Mouse (Mus musculus) retina, postnatal 7 days (tissue): ENCODE measurements around the gene Prkaca.

Experiments used
- DNase-seq: peaks from one replicate; pipeline ENCODE4 v3.0.0-alpha.2; 2012; ENCODE audit warnings: low read depth, low spot score

The Prkaca gene

GRCm38 (mm10) chr8:83972150-83973120, at the start of gene Prkaca:
Gene Prkaca, plus strand, starts transcription at chr8:83972993.
- peak; percentile 96 for DNase-seq

DNA sequence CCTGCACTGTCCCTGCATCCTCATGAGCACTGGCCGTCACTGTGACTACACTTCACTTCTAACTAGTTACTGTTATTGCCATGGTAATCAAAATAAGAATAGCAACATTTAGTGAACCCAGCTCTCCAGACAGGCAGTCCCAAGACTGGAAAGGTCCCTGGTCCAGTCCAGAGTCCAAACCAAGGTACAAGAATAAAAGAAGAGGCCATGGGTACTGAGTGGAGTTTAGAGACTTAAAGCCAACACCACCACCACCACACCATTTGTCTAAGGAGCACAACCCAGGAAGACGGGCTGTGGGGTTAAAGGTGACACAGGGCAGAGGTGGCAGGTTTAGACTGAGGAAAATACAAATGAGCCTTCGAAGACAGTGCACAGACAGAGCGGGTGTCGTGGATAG, 48.2 kb upstream of the Prkaca start:
- no peak for DNase-seq

DNA sequence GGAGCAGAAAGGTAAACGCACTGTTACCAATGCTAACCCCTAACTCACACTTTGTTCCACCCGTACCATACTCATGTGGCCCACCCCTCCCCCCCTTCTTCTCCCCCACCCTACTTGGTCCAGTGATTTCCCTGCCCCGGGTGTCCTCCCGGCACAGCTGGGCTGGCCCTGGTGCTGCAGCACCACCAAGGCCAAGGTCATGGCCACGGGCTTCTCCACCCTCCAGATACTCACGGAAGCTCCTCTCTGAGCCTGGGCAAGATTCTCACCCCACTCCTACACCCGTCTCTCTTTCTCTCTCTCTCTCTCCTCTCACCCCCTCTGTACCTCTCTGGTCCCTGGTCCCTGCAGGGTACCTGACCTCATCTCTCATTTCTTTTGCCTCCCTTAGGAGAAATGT, 46.5 kb upstream of the Prkaca start:
- no peak for DNase-seq

GRCm38 (mm10) chr8:83934222-83934621, 38.6 kb upstream of the Prkaca start:
- DNase-seq: no peak

DNA sequence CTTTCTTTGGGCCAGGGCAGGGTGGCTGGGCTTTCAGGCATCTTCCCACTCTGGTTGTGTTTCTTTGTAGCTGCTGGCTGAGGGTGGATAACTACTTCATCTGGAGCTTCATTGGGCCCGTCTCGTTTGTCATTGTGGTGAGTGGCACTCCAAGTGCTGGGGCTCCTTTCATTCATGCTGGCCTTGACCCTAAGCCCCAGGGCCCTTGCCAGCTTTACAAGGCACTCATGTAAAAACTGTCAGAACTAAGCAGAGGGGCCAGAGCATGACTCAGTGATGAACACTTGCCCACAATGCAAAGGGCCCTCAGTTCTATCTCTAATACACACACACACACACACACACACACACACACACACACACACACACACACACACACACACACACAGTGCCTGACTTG, 37.8 kb upstream of the Prkaca start:
- no peak for DNase-seq

DNA sequence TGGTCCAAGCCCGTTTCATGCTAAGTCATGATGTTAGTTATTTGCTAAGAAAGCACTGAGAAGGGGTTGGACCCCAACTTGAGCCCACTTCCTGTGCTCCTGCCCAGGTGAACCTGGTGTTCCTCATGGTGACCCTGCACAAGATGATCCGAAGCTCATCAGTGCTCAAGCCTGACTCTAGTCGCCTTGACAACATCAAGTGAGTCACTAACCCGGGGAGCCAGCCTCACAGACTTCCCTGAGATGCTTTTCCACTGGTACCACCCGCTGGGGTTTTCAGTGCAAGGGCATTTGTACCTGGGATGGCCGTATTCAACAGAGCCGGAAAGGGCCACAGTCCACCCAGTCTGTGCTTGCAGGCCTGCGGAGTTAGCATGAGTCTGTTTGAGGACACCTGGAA, 37.4 kb upstream of the Prkaca start:
- no peak for DNase-seq

DNA sequence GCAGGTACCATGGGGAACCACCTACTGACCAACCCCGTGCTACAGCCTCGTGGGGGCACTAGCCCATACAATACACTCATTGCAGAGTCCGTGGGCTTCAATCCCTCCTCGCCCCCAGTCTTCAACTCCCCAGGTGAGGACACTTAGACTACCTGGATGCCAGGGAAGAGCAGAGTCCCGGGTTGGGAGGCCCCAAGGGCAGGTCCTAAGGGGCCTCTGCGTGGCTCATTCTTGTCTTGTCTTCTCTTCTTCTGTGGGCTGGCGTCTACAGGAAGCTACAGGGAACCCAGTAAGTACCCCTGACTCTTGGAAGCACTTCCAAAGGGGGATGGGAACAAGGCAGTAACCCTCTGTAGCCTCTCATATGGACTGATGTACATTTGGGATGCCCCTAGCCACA, 35.1 kb upstream of the Prkaca start:
- no peak for DNase-seq

- no peak for DNase-seq
These were observed 34.5 kb upstream of the Prkaca start for GRCm38 (mm10) chr8:83938330-83938729.

GRCm38 (mm10) chr8:83941066-83941677, 31.6 kb upstream of the Prkaca start:
- DNase-seq: no peak

DNA sequence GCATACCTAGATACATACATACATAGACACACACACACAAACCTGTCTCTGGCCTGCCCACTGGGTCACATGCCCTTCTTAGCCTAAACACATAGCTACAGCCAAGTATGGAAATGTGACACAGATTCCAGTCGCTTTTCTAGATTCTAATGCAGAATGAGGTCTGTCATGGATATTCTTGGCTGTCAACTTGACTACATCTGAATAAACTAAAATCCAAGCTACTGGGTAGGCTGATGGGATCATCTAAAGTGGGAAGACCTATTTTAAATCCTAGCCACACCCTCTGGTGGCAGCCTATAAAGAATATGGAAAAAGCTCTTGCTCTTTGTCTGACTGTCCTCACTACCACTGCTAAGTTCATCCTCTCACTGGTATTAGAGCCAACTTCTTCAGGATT, 30.3 kb upstream of the Prkaca start:
- DNase-seq: no peak

DNA sequence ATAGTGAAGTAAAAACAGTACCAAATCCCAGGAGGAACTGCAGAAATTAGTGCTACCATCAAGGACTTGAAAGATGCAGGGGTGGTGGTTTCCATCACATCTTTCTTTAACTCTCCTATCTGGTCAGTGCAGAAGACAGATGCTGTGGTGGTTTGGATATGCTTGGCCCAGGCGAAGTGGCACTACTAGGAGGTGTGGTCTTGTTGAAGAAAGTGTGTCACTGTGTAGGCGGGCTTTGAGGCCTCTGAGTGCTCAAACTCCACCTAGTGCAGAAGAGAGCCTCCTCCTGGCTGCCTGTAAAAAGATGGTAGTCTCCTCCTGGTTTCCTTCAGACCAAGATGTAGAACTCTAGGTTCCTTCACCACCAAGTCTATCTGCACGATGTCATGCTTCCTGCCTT, 27.3 kb upstream of the Prkaca start:
- DNase-seq: no peak

- DNase-seq: no peak
These were observed 18.1 kb upstream of the Prkaca start for GRCm38 (mm10) chr8:83954749-83955105.

DNA sequence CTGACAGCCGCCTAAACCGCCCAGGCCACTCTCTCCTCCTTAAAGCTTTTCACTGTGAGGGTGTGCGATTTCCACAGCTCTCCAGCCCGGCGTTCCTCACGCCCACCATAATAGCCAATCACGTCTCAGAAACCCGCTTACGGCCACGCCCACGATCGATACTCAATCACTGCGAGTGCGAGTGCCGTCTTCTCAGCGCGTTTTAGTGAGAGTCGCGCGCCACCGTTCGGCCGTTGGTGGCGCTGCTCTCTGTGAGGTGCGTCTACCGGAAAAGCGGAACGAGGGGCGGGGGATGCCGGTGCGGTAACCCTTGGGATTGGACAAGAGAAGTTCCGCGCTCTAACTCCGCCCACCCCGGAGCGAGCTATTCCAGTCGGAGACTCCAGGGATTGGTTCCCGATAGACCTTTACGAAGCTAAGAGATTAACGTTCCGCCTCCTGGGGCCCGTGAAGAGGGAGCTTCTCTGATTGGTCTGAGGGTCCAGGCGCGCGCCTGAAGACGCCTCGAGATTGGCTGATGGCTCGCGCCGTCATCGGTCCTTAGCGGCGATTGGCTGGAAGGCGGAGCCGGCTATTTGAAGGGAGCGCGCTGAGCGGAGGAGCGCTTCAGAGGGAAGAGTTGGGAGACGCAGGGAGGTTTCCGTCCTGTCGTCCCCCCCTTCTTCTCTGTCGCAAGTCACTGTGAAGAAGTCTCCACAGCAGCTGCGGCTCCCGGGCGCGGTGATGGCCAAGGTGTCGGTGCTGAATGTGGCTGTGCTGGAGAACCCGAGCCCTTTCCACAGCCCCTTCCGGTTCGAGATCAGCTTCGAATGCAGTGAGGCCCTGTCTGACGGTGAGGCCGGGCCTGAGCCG, 17.5 kb upstream of the Prkaca start, which contains the start of the genes Gm10644 and Asf1b:
Gene Gm10644 (minus strand): TSS at position 100 of the 852 bp plus-strand sequence.
Gene Asf1b (plus strand): TSS at position 402 of the 852 bp plus-strand sequence.
- DNase-seq: peak; percentile 99

DNA sequence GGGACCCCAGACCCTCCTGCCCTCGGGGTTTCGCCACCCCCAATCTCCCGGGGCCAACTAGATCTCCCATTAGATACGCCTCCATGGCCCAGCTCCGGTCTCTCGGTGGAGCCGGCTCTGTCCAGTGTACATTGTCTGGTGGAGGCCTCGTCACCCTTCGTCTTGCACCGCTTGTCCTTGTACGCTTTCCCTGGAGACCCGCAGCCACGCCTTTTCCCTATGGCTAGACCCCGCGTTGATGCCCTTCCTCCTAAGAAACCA, 16.9 kb upstream of the Prkaca start:
- no peak for DNase-seq

DNA sequence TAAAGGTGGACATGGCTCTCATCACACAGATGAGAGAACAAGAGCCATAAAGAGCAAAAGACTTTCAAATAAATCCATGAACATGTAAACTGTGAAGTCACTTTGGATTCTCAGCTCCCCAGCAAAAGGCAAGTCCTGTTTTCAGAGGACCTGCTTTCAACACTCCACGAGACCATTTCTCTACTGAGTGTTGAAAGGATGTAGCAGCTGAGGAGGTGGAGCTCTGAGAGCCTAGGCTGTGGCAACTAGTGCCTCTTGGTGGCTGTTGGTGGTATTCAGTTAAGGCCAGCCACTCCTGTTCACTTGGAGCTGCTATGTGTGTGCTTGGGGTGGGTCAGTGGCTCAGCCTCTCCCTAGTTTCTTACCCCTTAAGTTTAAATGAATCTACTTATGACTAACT, 16.0 kb upstream of the Prkaca start:
- no peak for DNase-seq

GRCm38 (mm10) chr8:83964015-83964765, 8.6 kb upstream of the Prkaca start:
- no peak for DNase-seq

GRCm38 (mm10) chr8:83967701-83968100, 5.1 kb upstream of the Prkaca start:
- DNase-seq: no peak

DNA sequence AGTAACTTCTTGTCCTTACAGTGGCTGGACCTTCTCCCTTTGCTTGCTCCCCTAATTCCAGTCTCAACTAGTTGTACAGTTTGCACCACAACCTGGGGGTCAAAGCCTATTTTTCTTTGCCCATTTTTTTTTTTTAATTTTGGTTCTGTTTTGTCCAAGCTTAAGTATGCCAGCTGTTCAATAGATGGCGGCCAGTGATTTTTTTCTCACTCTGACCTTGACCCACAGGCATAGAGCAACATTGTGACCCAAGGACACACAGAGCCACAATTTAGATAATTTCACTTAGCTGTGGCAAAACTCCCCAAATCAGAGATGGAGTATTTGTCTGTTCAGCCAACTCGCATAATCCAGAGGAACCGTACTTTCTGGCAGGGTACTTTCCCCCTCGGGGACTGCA, 1.7 kb upstream of the Prkaca start:
- no peak for DNase-seq

- DNase-seq: no peak
These were observed 1.1 kb upstream of the Prkaca start for GRCm38 (mm10) chr8:83971661-83972060.

DNA sequence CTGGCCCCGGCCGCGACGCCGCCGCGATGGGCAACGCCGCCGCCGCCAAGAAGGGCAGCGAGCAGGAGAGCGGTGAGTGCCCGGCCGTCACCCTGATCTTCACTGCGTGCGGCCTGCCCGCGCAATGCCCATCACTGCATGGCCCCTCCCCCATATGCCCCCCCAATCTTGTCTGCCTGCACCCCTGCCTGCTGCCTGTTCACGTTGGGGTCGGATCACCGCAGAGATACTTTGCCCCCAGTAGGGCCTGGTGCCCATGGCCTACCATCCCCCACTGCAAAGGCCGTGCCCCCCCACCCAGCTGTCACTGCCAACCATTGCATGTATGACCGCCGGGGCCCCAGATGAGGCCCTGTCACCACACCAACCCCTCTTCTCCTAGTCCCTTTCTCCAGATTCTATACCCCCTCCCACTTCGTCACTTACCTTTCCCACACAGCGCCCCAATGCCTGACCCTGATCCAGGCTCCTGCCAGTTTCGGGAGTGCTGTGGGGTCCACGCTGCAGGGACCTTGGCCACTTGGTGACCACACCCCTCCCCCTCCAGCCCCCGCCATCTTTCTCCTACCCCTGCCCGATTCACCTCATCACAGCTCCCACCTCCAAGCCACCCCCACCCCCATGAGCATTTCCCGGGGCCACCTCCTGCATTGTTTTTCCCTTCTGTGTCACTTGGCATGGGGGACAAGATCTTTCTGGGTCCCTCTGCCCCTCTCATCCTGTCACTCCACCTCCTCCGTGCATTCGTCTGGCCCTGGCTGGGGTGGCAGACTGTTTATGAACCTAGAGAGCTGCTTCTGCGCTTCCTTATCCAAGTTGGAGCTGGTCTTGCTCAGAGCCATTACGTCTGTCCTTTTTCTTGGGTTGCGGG, 603 bp downstream of the Prkaca start:
- peak; percentile 28 for DNase-seq

GRCm38 (mm10) chr8:83974521-83974920, 1.7 kb downstream of the Prkaca start:
- DNase-seq: no peak
